Mouse (Mus musculus) limb, embryonic 15.5 days (tissue): Measurements from ENCODE around the gene Rbms3. TPM values are rescaled to one million over a fixed set of nuclear protein-coding genes. Genes with fewer than 3 reads are reported as not detected.

Experiments used
- ATAC-seq: fragments of 200-750 bp; cut with Nextera tagmentation; 2 replicates; pipeline ENCODE4 v1.8.0; 2017; ENCODE audit warnings: low read depth, moderate TSS enrichment; ENCODE audit not compliant: insufficient number of reproducible peaks, low FRiP score, low TSS enrichment
- H3K27ac ChIP-seq: fragments of 300-500 bp; sonication (generic); 2 replicates; pipeline ENCODE4 v1.5.1; 2015; ENCODE audit warnings: moderate library complexity, mild to moderate bottlenecking, inconsistent platforms
- H3K27me3 ChIP-seq: fragments of 300-500 bp; sonication (generic); 2 replicates; pipeline ENCODE4 v1.6.1; 2015; ENCODE audit warnings: inconsistent platforms
- H3K36me3 ChIP-seq: fragments of 300-500 bp; sonication (generic); 2 replicates; pipeline ENCODE4 v1.6.1; 2015; ENCODE audit warnings: inconsistent platforms
- H3K4me1 ChIP-seq: fragments of 300-500 bp; sonication (generic); 2 replicates; pipeline ENCODE4 v1.6.1; 2015; ENCODE audit warnings: inconsistent platforms
- H3K4me2 ChIP-seq: fragments of 300-500 bp; sonication (generic); 2 replicates; pipeline ENCODE4 v1.6.1; 2015; ENCODE audit warnings: mild to moderate bottlenecking, inconsistent platforms
- H3K4me3 ChIP-seq: fragments of 300-500 bp; sonication (generic); 2 replicates; pipeline ENCODE4 v1.5.1; 2015; ENCODE audit warnings: mild to moderate bottlenecking, inconsistent platforms
- H3K9ac ChIP-seq: fragments of 300-500 bp; sonication (generic); 2 replicates; pipeline ENCODE4 v1.6.1; 2015; ENCODE audit warnings: inconsistent platforms
- H3K9me3 ChIP-seq: fragments of 300-500 bp; sonication (generic); 2 replicates; pipeline ENCODE4 v1.6.1; 2016; ENCODE audit warnings: inconsistent platforms
- WGBS: fragments of 180-500 bp; shearing (Covaris S2); methylation state at CpG from one replicate; pipeline ENCODE4 v1.1.7; 2015; 5-methylcytosine and 5-hydroxymethylcytosine counted together
- polyA plus RNA-seq: library from polyadenylated mRNA; unstranded; fragments of >200 nt; fragmentation: Nextera tagmentation; extraction: Ambion mirVana; gene quantifications from 2 replicates; pipeline ENCODE4 v1.2.1, GENCODE M21; 2015

Rbms3 gene
- polyA plus RNA-seq, 1 experiment from 2014 or later: 99.4 TPM

GRCm38 (mm10) chr9:117297662-117298531 lies 331.8 kb downstream of the Rbms3 start:
- H3K4me2 ChIP-seq: no peak overlapping the region
- no peak overlapping the region for H3K27ac ChIP-seq
- ATAC-seq: no peak
- 64% methylated on average over 15 of the region's 15 CpGs for WGBS
- H3K36me3 ChIP-seq: no peaks in the 10 kb centered on the region
- no peaks in the 10 kb centered on the region for H3K27me3 ChIP-seq
- H3K9ac ChIP-seq: no peak overlapping the region
- no peaks in the 10 kb centered on the region for H3K4me1 ChIP-seq
- no peak overlapping the region for H3K4me3 ChIP-seq
- no peaks in the 10 kb centered on the region for H3K9me3 ChIP-seq

- no peaks in the 10 kb centered on the region for H3K27me3 ChIP-seq
- 79% methylated on average over 15 of the region's 15 CpGs for WGBS
- no peak overlapping the region for H3K27ac ChIP-seq
- H3K9me3 ChIP-seq: no peaks in the 10 kb centered on the region
- H3K36me3 ChIP-seq: no peaks in the 10 kb centered on the region
- no peak for ATAC-seq
- no peak overlapping the region for H3K4me3 ChIP-seq
- no peak overlapping the region for H3K9ac ChIP-seq
- H3K4me1 ChIP-seq: no peaks in the 10 kb centered on the region
- H3K4me2 ChIP-seq: no peak overlapping the region
Observed at GRCm38 (mm10) chr9:117291066-117291850, 338.5 kb downstream of the Rbms3 start.

GRCm38 (mm10) chr9:117274846-117275245 lies 354.9 kb downstream of the Rbms3 start:
- Histone ChIP-seq H3K27ac (no peak overlapping the region), H3K9me3 (no peaks in the 10 kb centered on the region), H3K36me3 (no peaks in the 10 kb centered on the region), H3K4me1 (no peaks in the 10 kb centered on the region), H3K4me2 (no peak overlapping the region), H3K27me3 (no peaks in the 10 kb centered on the region), H3K4me3 (no peak overlapping the region), H3K9ac (no peak overlapping the region)
- 75% methylated on average over 12 of the region's 12 CpGs for WGBS
- no peak for ATAC-seq

GRCm38 (mm10) chr9:117259614-117260013 lies 370.1 kb downstream of the Rbms3 start:
- H3K4me2 ChIP-seq: no peak overlapping the region
- peaks cover 11% of the 10 kb centered on the region for H3K4me1 ChIP-seq
- no peaks in the 10 kb centered on the region for H3K36me3 ChIP-seq
- no peak overlapping the region for H3K4me3 ChIP-seq
- no peak for ATAC-seq
- no peak overlapping the region for H3K27ac ChIP-seq
- 78% methylated on average over 5 of the region's 5 CpGs for WGBS
- H3K9me3 ChIP-seq: no peaks in the 10 kb centered on the region
- H3K27me3 ChIP-seq: no peaks in the 10 kb centered on the region
- no peak overlapping the region for H3K9ac ChIP-seq

GRCm38 (mm10) chr9:117253361-117253760 lies 376.4 kb downstream of the Rbms3 start:
- H3K9ac ChIP-seq: no peak overlapping the region
- no peaks in the 10 kb centered on the region for H3K9me3 ChIP-seq
- peaks cover 14% of the 10 kb centered on the region for H3K4me1 ChIP-seq
- WGBS: 28% methylated on average over 11 of the region's 11 CpGs
- H3K36me3 ChIP-seq: no peaks in the 10 kb centered on the region
- 0 out of 2 replicates have a peak overlapping the region, but pooled peaks have one; percentile 54 for H3K27ac ChIP-seq
- no peak for ATAC-seq
- H3K27me3 ChIP-seq: no peaks in the 10 kb centered on the region
- peak overlapping the region; percentile 56 for H3K4me3 ChIP-seq
- H3K4me2 ChIP-seq: peak overlapping the region; percentile 65

- under 1% methylated on average over 10 of the region's 10 CpGs for WGBS
- no peaks in the 10 kb centered on the region for H3K36me3 ChIP-seq
- H3K4me2 ChIP-seq: peak overlapping the region; percentile 65
- H3K9ac ChIP-seq: peak overlapping the region; percentile 59; the same call in 1 of the 2 replicates
- H3K27ac ChIP-seq: peak overlapping the region; percentile 85
- H3K9me3 ChIP-seq: no peaks in the 10 kb centered on the region
- peak; percentile 82; the same call in 1 of the 2 replicates for ATAC-seq
- H3K27me3 ChIP-seq: no peaks in the 10 kb centered on the region
- peak overlapping the region; percentile 56 for H3K4me3 ChIP-seq
- H3K4me1 ChIP-seq: peaks cover 21% of the 10 kb centered on the region
Observed at GRCm38 (mm10) chr9:117252411-117252861, 377.3 kb downstream of the Rbms3 start.

- peak overlapping the region; percentile 85 for H3K27ac ChIP-seq
- under 1% methylated on average over 29 of the region's 29 CpGs for WGBS
- no peaks in the 10 kb centered on the region for H3K36me3 ChIP-seq
- H3K4me1 ChIP-seq: peaks cover 28% of the 10 kb centered on the region
- no peaks in the 10 kb centered on the region for H3K9me3 ChIP-seq
- H3K9ac ChIP-seq: peak overlapping the region; percentile 59
- H3K27me3 ChIP-seq: no peaks in the 10 kb centered on the region
- H3K4me2 ChIP-seq: peak overlapping the region; percentile 65
- ATAC-seq: peak; percentile 59; the same call in 1 of the 2 replicates
- H3K4me3 ChIP-seq: peak overlapping the region; percentile 56
Observed at GRCm38 (mm10) chr9:117251521-117252368, 378.0 kb downstream of the Rbms3 start.

- no peaks in the 10 kb centered on the region for H3K27me3 ChIP-seq
- H3K4me2 ChIP-seq: peak overlapping the region; percentile 65
- H3K36me3 ChIP-seq: no peaks in the 10 kb centered on the region
- no peak for ATAC-seq
- peak overlapping the region; percentile 85 for H3K27ac ChIP-seq
- H3K4me1 ChIP-seq: peaks cover 35% of the 10 kb centered on the region
- H3K9me3 ChIP-seq: no peaks in the 10 kb centered on the region
- peak overlapping the region; percentile 59 for H3K9ac ChIP-seq
- WGBS: 2% methylated on average over 2 of the region's 2 CpGs
- peak overlapping the region; percentile 56 for H3K4me3 ChIP-seq
Observed at GRCm38 (mm10) chr9:117250831-117251165, 378.9 kb downstream of the Rbms3 start.

GRCm38 (mm10) chr9:117250036-117250830 lies 379.5 kb downstream of the Rbms3 start:
- ATAC-seq: no peak
- Histone ChIP-seq H3K4me2 (peak overlapping the region; percentile 65), H3K9ac (peak overlapping the region; percentile 59), H3K4me3 (peak overlapping the region; percentile 56), H3K27ac (peak overlapping the region; percentile 85), H3K27me3 (no peaks in the 10 kb centered on the region), H3K4me1 (peaks cover 39% of the 10 kb centered on the region), H3K36me3 (no peaks in the 10 kb centered on the region), H3K9me3 (no peaks in the 10 kb centered on the region)
- WGBS: 11% methylated on average over 13 of the region's 13 CpGs

- no peaks in the 10 kb centered on the region for H3K36me3 ChIP-seq
- peaks cover 30% of the 10 kb centered on the region for H3K4me1 ChIP-seq
- H3K9me3 ChIP-seq: no peaks in the 10 kb centered on the region
- H3K9ac ChIP-seq: no peak overlapping the region
- no peak for ATAC-seq
- peak overlapping the region; percentile 13 for H3K4me3 ChIP-seq
- H3K27ac ChIP-seq: peak overlapping the region; percentile 64
- WGBS: 12% methylated on average over 5 of the region's 5 CpGs
- H3K4me2 ChIP-seq: peak overlapping the region; percentile 32
- no peaks in the 10 kb centered on the region for H3K27me3 ChIP-seq
Observed at GRCm38 (mm10) chr9:117247311-117247980, 382.3 kb downstream of the Rbms3 start.
